Mouse (Mus musculus) R1 (cell line): ENCODE data around the gene Mrpl52.

Source experiments
- DNase-seq: peaks from one replicate; pipeline ENCODE4 v3.0.0-alpha.2; 2018; ENCODE audit warnings: low read depth, low spot score

The Mrpl52 gene

GRCm38 (mm10) chr14:54432837-54433830, 6.4 kb downstream of the Mrpl52 start:
- no peak for DNase-seq

DNA sequence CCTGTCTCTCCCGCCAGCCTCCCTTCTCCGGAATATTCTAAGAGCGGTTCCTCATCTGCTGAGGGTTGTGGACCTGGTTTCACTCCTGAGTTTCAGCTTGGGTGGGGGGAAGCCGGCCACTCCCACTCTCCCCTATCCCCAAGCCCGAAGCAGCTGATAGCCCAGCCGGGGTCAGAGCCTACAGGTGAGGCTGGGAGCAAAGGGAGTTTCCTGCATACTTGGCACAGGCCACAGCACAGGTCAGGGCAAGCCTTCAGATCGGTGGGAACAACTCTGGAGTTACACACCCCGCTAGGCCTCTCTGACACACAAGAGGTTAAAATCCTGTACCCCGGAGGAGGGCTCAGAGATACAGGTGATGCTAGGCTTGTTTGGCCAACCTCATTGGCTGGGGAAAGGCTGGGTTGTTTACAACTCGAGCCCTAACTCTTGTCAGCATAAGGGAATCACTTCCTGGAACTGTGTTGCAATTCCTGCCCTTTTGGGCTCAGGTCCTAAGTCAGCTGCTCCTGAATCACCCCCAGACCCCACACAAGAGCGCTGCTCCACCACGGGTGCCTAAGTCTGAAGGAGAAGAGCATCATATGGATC, 7.3 kb downstream of the Mrpl52 start:
- DNase-seq, result no peak

DNA sequence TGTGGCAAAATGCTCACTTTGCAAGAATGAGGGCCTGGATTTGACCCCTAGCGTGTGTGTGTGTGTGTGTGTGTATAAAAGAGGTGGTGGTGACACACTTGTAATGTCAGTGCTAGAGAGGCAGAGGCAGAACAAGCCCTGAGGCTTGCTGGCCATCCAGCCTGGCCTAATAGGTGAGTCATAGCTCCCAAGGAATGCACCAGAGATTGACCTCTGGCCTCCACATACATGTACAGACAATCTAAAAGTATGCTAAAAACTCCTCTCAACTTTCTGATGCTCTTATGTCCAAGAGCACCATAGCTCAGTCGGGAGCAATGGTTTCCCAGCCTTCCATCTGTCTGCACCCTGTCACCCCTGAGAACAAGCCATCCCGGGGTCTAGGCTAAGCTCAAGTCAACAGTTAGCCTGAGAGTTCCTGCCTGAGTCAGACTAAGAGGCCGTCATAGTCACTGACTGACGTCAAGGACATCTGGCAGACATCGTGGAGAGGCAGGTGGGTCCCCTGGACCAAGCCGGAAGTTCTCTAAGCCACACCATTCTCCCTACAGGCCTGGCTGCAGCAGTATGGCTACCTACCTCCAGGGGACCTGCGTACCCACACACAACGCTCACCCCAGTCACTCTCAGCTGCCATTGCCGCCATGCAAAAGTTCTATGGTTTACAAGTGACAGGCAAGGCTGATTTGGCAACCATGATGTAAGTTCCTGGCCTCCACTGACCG, 8.6 kb downstream of the Mrpl52 start:
- DNase-seq, result no peak

DNA sequence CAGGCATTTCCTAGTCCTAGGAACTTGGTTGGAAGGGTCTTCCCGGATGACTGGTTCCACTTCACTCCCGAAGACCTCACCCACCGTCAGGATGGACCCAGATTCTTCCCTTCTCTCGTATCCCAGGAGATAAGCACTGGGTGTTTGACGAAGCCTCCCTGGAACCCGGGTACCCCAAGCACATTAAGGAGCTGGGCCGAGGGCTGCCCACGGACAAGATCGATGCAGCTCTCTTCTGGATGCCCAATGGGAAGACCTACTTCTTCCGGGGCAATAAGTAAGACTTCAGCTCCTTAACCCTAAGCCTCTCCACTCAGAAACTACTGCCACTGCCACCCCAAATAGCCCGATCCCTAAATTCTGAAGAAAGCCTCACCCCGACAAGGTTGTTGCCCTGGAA, 12.4 kb downstream of the Mrpl52 start:
- no peak for DNase-seq

- no peak for DNase-seq
Observed at GRCm38 (mm10) chr14:54439610-54440009, 12.9 kb downstream of the Mrpl52 start.

DNA sequence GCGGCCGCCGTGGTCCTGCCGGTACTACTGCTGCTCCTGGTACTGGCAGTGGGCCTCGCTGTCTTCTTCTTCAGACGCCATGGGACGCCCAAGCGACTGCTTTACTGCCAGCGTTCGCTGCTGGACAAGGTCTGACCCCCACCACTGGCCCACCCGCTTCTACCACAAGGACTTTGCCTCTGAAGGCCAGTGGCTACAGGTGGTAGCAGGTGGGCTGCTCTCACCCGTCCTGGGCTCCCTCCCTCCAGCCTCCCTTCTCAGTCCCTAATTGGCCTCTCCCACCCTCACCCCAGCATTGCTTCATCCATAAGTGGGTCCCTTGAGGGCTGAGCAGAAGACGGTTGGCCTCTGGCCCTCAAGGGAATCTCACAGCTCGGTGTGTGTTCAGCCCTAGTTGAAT, 13.8 kb downstream of the Mrpl52 start:
- no peak for DNase-seq

DNA sequence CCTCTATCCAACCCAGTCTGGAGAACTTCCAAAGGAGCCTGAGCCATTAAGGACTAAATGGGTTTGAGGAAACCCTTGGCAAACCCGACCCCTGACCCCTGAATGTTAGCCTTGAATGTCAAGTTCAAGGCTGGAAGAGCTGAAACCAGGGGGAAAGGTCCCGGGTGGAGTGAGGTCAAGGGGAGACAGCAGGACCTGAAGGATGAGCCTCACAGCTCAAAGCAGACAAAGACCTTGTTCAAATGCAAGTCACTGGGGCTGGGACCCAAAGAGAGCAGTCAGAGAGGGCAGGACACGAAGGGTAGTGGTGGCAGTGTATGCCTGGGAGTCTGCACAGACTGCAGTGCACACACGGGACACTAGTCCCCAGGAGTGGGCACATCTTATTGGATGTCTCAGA, 14.7 kb downstream of the Mrpl52 start:
- DNase-seq, result no peak

GRCm38 (mm10) chr14:54442548-54442947, 15.8 kb downstream of the Mrpl52 start:
- no peak for DNase-seq

GRCm38 (mm10) chr14:54443196-54443595, 16.5 kb downstream of the Mrpl52 start:
- DNase-seq, result no peak

DNA sequence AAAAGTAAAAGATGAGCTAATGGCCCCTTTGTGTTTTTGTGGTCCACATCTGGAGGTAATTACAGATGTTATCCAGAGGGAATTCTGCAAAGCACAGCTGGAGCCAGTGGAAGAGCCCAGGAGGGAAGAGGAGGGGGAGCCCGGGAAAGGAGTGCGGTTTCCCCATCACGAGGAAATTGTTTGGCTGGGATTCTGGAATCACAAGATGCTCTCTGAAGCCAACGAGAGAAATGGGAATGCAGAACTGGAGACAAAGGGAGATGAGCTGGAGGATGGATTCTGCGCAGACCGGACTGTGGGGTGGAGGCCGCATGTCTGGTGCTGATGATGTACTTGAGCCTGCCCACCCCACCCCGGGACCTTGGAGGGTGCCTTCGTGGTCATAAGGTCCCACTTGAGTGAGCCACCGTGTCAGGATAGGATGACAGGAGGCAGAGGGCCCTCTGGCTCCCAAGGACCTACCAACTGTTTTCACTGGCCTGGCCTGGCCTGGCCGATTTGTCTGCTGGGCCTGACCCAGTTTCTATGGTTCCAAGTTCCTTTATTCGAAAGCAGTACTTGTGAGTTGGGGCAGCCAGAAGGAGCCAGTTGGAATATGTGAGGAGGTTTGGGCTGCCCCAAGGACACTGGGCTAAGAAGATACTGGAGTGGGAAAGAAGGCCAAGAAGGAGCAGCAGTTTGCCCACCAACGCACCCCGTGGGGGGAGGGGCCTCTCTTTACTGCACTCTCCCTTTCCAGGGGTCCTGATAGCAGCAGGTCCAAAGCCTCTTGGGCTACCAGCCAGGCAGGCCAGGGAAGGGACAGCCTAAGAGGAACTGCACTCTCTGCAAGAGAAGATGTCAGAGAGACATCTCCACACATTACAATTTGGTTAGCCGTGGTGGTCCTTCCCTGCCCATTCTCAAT, 17.3 kb downstream of the Mrpl52 start:
- no peak for DNase-seq

- no peak for DNase-seq
Observed at GRCm38 (mm10) chr14:54445476-54445875, 18.8 kb downstream of the Mrpl52 start.

GRCm38 (mm10) chr14:54453566-54453965, 26.9 kb downstream of the Mrpl52 start:
- no peak for DNase-seq

GRCm38 (mm10) chr14:54454669-54455528, 28.2 kb downstream of the Mrpl52 start:
- no peak for DNase-seq

- no peak for DNase-seq
Observed at GRCm38 (mm10) chr14:54457907-54458569, 31.3 kb downstream of the Mrpl52 start.

DNA sequence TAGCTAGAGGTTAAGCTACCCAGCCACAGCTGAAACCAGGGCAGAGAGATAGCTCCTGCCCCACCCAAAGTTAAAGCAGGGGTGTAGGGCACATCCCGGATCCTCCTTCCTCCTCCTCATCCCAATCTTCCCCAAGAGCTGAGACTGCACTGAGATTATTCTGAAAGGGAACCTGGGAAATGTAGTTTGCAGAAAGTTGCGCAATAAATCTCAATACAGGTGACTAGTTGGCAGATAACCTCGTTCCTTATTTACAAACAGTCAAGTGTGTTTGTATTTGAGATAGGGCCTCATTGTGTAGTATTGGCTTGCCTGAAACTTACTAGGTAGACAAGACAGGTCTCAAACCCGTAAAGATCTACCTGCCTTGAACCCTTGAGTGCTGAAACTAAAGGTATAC, 35.4 kb downstream of the Mrpl52 start:
- DNase-seq, result no peak

- DNase-seq, result no peak
Observed at GRCm38 (mm10) chr14:54463108-54463958, 36.6 kb downstream of the Mrpl52 start.

DNA sequence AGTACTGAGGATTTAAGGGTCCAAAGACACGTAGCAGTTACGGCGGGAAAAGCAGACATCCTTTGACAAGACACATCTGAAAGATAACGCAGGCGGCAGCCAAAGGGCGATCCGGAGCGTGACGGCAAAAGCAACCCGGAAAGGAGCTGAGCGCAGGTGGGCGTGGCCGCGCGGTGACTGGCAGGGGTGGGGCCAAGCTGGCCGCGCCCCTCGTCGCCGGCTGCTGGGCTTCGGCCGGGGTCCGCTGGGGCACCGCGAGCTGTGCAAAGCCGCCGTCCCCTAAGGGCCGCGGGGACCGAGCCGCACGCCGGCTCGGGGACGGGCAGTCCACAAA, 37.2 kb downstream of the Mrpl52 start, which contains the start of gene Lrp10:
Gene Lrp10 (plus strand): TSS at position 179 of the 334 bp plus-strand sequence.
- DNase-seq, result peak; percentile 90

GRCm38 (mm10) chr14:54464293-54465005, 37.7 kb downstream of the Mrpl52 start:
- DNase-seq, result peak; percentile 96
